Mouse (Mus musculus): ENCODE data around the gene Ebf3. TPM values are rescaled to one million over a fixed set of nuclear protein-coding genes. Genes with fewer than 3 reads are reported as not detected.
A peak's percentile ranks its signal among the peaks of the same experiment; 100 is the strongest.

Gene Ebf3
- polyA plus RNA-seq, 1 experiment = 17.2 TPM

DNA sequence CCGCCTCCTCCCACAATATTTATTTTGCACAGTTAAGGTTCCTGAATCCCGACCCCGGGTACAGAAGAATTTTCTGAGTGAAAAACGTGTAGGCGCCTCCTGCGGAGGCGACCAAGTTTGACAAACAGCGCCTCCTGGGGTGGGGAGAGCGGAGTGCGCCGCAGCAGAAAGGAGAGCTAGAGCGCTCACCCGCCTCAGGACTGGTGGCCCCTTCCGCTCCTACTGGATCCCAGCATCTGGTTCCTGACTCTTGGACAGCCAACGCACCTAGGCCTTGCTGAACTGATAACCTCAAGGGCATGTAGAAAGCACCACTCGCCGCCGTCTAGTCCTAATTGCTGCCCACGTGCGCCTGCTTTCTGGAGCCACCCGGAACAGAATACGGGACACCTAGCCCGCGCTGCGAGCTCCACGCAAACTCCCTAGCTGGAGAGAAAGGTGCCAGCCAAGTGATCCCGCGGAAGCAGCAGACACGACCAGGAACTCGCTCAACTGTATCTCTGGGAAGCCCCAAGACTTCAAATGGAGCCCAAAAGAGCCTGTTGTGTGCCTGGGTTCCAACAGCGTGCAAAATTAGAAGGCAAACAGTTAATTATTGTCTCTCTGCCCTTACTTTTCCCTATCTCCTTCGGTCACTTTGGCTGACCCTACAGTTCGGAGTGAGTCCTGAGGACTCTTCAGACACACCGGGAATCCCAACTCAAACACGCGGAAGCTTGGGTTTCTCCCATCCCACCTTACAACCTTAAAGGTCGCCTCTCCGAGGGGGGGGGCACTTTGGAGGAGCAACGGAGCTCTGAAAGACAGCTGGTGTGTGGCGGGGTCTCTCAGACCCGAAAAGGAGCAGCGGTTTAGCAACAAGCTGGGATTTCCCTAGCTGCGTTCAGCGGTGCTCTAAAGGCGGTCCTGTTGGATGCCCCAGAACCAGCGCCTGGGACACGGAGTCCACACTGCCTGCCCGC is 5.0 kb upstream of the Ebf3 start:
- H3K27ac ChIP-seq (ENCODE audit: control insufficient read depth, insufficient read depth, low read depth, low read length, poor library complexity) = no peak overlapping the region
- TF ChIP-seq POLR2A (IDR thresholded peaks at IDR 0.05; ENCODE audit: borderline replicate concordance, control insufficient read depth, low read depth, low read length) = no peak
- TF ChIP-seq CTCF (IDR thresholded peaks at IDR 0.05; ENCODE audit: control insufficient read depth, insufficient read depth, low read length) = 0 out of 2 replicates have a peak, but pooled peaks have one; percentile 6
- no peaks in the 10 kb centered on the region for H3K4me1 ChIP-seq (ENCODE audit: control insufficient read depth, insufficient read depth, low read length)
- H3K4me3 ChIP-seq (replicated peaks; ENCODE audit: control insufficient read depth, low read depth, low read length) = no peak overlapping the region
- WGBS = 6% methylated on average over 48 of the region's 48 CpGs

GRCm38 (mm10) chr7:137318383-137318775 is 4.1 kb upstream of the Ebf3 start:
- TF ChIP-seq POLR2A (IDR thresholded peaks at IDR 0.05; ENCODE audit: borderline replicate concordance, control insufficient read depth, low read depth, low read length) (no peak), CTCF (IDR thresholded peaks at IDR 0.05; ENCODE audit: control insufficient read depth, insufficient read depth, low read length) (no peak)
- 11% methylated on average over 9 of the region's 9 CpGs for WGBS
- Histone ChIP-seq H3K4me3 (replicated peaks; ENCODE audit: control insufficient read depth, low read depth, low read length) (no peak overlapping the region), H3K4me1 (ENCODE audit: control insufficient read depth, insufficient read depth, low read length) (no peaks in the 10 kb centered on the region), H3K27ac (ENCODE audit: control insufficient read depth, insufficient read depth, low read depth, low read length, poor library complexity) (no peak overlapping the region)

GRCm38 (mm10) chr7:137317659-137318382 is 3.6 kb upstream of the Ebf3 start:
- WGBS = 7% methylated on average over 24 of the region's 24 CpGs
- Histone ChIP-seq H3K4me1 (ENCODE audit: control insufficient read depth, insufficient read depth, low read length) (no peaks in the 10 kb centered on the region), H3K27ac (ENCODE audit: control insufficient read depth, insufficient read depth, low read depth, low read length, poor library complexity) (no peak overlapping the region), H3K4me3 (replicated peaks; ENCODE audit: control insufficient read depth, low read depth, low read length) (no peak overlapping the region)
- no peak for TF ChIP-seq CTCF (IDR thresholded peaks at IDR 0.05; ENCODE audit: control insufficient read depth, insufficient read depth, low read length)
- TF ChIP-seq POLR2A (IDR thresholded peaks at IDR 0.05; ENCODE audit: borderline replicate concordance, control insufficient read depth, low read depth, low read length) = no peak

GRCm38 (mm10) chr7:137316926-137317658 is 2.8 kb upstream of the Ebf3 start:
- Histone ChIP-seq H3K4me1 (ENCODE audit: control insufficient read depth, insufficient read depth, low read length) (no peaks in the 10 kb centered on the region), H3K27ac (ENCODE audit: control insufficient read depth, insufficient read depth, low read depth, low read length, poor library complexity) (no peak overlapping the region), H3K4me3 (replicated peaks; ENCODE audit: control insufficient read depth, low read depth, low read length) (no peak overlapping the region)
- WGBS = 7% methylated on average over 39 of the region's 39 CpGs
- TF ChIP-seq POLR2A (IDR thresholded peaks at IDR 0.05; ENCODE audit: borderline replicate concordance, control insufficient read depth, low read depth, low read length) (no peak), CTCF (IDR thresholded peaks at IDR 0.05; ENCODE audit: control insufficient read depth, insufficient read depth, low read length) (no peak)

- Histone ChIP-seq H3K4me1 (ENCODE audit: control insufficient read depth, insufficient read depth, low read length) (no peaks in the 10 kb centered on the region), H3K27ac (ENCODE audit: control insufficient read depth, insufficient read depth, low read depth, low read length, poor library complexity) (no peak overlapping the region), H3K4me3 (replicated peaks; ENCODE audit: control insufficient read depth, low read depth, low read length) (no peak overlapping the region)
- WGBS = 9% methylated on average over 20 of the region's 20 CpGs
- no peak for TF ChIP-seq CTCF (IDR thresholded peaks at IDR 0.05; ENCODE audit: control insufficient read depth, insufficient read depth, low read length)
- no peak for TF ChIP-seq POLR2A (IDR thresholded peaks at IDR 0.05; ENCODE audit: borderline replicate concordance, control insufficient read depth, low read depth, low read length)
Measured at GRCm38 (mm10) chr7:137316181-137316925, 2.1 kb upstream of the Ebf3 start.

GRCm38 (mm10) chr7:137315544-137315940 is 1.3 kb upstream of the Ebf3 start:
- H3K4me1 ChIP-seq (ENCODE audit: control insufficient read depth, insufficient read depth, low read length) = no peaks in the 10 kb centered on the region
- H3K4me3 ChIP-seq (replicated peaks; ENCODE audit: control insufficient read depth, low read depth, low read length) = no peak overlapping the region
- H3K27ac ChIP-seq (ENCODE audit: control insufficient read depth, insufficient read depth, low read depth, low read length, poor library complexity) = no peak overlapping the region; the same call in 1 of the 2 replicates
- WGBS = 5% methylated on average over 19 of the region's 19 CpGs
- TF ChIP-seq POLR2A (IDR thresholded peaks at IDR 0.05; ENCODE audit: borderline replicate concordance, control insufficient read depth, low read depth, low read length) (no peak), CTCF (IDR thresholded peaks at IDR 0.05; ENCODE audit: control insufficient read depth, insufficient read depth, low read length) (no peak)

- TF ChIP-seq POLR2A (IDR thresholded peaks at IDR 0.05; ENCODE audit: borderline replicate concordance, control insufficient read depth, low read depth, low read length) (no peak), CTCF (IDR thresholded peaks at IDR 0.05; ENCODE audit: control insufficient read depth, insufficient read depth, low read length) (no peak)
- Histone ChIP-seq H3K4me1 (ENCODE audit: control insufficient read depth, insufficient read depth, low read length) (no peaks in the 10 kb centered on the region), H3K27ac (ENCODE audit: control insufficient read depth, insufficient read depth, low read depth, low read length, poor library complexity) (no peak overlapping the region; the same call in 1 of the 2 replicates), H3K4me3 (replicated peaks; ENCODE audit: control insufficient read depth, low read depth, low read length) (no peak overlapping the region)
- WGBS = 5% methylated on average over 48 of the region's 48 CpGs
Measured at GRCm38 (mm10) chr7:137314710-137315543, 682 bp upstream of the Ebf3 start.

Data from bone marrow, adult 2 months (tissue).